Mouse (Mus musculus): ENCODE data around the gene Jup. TPM values are rescaled to one million over a fixed set of nuclear protein-coding genes. Genes with fewer than 3 reads are reported as not detected.

Jup gene
- 74.3 and 86.7 TPM in 2 replicates for polyA plus RNA-seq (2012; ENCODE audit: low replicate concordance)

DNA sequence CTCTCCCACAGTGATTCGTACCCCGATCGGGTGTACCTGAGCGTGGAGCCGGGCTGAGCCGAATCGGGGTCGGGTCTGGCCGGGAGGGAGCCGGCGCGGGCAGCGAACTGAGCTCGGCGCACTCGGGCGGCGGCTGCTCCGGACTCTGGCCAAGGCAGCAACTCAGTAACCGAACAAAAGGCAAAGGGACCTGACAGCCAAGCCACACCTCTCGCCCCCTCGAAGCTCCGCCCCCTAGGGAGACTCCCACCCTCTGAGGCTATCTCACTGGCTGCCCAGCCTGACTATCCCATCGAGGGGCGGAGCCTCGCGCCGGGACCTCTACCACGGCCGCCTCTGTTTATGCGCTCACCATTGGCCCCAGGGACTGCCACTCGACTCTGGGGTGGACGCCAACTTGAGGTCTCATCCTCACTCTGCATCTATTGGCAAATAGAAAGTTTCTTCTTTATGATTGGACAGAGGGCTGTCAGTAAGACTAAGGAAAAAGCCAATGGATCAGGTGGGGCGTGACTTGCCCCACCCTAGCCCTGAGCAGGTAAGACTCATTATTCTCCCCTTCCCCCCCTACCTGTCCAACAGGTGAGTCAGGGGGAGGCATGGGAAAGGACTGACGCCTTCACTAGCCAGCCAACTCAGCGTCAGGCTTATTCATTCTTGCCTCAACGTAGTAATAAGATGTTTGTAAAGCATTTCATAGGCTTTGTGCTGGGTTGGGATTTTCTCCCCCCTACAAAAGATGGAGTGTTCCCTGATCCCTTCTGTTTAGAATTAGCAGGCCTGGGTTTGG is at the start of gene Jup:
Gene Jup, minus strand, starts transcription at position 164 of the 790 bp plus-strand sequence.

DNA sequence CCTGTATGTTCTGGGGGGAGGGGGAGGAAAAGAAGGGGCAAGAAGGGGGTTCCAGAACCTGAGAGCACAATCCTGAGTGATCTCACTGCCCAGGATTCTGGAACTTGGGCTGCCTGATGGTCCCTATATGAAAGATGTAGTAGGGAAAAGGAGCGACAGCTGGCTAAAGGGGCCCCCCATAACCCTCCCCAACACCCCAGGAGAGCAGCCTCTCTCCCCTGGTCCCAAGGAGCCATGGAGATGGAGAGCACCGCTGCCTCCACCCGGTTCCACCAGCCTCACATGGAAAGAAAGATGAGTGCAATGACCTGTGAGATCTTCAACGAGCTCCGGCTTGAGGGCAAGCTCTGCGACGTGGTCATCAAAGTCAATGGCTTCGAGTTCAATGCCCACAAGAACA is 44.2 kb upstream of the Jup start, which contains the start of the genes Nt5c3b and Klhl10:
Gene Nt5c3b, minus strand, starts transcription at position 12 of the 400 bp plus-strand sequence.
Gene Klhl10, plus strand, starts transcription at position 121 of the 400 bp plus-strand sequence.

DNA sequence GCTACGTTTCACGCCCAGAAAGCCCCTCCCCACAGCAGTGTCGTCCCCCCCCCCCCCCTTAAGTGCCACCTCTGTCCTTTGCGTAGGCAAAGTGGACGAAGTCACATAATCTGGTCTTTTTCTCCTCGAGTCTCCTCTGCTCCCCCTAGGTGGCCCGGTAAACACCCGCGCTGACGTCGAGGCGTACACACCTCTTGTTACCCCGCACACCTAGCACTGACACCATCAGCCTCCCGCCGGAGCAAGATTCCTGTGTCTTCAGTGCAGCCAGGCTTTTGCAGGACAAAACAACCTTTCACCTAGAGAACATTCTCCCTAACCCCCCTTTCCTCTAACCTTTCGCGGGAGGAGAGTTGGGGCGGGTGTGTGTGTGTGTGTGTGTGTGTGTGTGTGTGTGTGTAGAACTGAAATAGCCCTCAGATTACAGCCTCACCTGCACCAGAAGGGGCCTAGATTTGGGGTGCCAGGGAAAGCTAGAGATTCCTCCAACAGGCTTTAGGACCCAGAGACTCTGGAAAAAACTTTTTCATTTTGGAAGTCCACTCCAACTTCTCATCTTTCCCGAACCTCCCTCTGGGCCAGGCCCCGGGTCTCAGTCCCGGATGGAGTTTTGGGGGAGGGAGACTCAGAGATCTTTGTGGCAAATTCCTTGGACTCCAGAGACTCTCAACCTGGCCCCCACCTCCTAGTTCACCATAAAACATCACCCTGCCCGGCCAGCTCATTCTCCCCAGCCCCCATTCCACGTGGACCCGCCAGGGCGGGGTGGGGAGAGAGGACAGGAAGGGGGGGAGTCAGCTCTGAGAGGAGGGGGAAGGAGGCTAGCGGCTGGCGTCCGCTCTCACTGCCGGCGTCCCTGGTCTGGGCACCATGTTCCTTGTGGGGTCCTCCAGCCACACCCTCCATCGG is 17.6 kb upstream of the Jup start, which contains the start of gene Fkbp10:
Gene Fkbp10, plus strand, starts transcription at position 784 of the 909 bp plus-strand sequence.

DNA sequence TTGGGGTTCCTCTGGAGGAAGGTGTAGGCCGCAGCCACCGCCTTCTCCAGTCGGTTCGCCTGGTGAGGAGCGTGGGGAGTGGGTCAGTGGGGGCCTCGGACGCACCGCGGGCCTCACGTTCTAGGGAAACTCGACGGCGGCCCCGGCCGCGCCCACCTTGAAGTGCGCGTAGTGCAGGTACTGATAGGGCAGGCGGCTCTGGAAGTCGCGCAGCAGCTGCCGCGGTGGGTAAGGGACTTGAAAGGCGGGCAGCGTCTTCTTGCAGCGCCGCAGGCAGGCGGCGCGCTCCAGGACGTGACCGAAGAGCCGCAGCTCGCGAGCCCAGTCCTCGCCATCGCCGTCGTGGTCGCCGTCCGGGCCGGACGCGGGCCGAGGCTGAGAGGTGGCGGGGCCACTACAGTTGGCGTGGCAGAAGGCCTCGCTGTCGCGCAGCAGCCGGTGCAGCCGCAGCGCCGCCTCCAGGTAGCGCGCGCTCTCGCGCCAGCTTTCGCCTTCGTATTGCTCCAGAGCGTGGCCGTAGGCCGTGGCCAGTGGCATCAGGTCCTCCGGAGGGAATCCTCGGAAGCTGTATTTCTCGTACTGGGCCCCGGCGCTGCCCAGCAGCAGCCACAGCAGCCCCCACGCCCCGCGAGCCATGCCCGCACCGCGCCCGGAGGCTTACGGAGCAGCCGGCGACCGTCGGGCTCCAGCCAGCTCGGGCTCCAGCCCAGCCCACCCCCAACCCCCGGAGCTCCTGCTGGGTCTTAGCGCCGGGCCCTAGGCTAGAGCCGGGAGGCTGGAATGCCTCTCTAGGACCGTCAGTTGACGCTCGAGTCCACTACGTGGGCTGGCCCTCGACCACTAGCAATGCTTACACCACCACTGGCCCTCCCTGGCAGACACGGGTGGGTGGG is 16.7 kb upstream of the Jup start, which contains the start of gene P3h4:
Gene P3h4, minus strand, starts transcription at position 816 of the 893 bp plus-strand sequence.

DNA sequence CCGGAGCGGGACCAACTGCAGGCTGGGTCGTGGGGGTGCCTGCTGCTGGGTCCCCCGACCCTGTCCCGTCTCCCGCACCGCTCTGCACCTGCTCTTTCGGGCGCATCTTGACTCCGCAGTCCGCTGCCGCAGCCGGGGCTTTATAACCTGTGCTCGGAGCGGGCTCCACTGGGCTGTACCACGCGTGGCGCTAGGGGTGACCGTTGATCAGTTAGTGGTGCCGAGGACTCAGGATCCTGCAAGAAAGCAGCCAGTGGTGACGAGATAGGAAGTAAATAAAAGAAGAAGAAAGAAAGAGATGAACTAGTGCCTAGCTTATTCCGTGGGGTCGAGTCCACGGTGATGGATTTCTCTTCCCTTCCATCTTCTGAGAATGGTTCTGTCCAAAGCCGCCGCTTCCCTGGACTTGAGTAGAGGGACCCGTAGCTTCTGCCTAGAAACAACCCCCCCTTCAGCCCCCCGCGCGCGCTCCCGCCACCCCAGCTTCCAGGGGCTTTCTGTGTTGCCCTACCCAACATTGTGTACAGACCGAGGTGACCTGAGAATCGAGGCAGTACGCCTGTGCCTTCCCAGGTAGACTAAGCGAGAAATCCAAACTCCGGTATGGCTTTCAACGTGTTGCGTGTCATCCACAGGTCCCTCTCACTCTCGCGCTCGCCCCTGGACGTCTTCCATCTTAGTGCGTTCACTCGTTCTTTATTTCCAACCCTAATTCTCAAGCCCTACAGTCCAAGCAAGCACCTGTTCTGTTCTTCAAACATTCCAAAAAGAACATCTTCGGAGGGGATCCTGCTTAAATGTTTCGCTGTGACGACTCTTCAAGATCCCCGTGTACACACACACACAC is 41.4 kb downstream of the Jup start, which contains the start of gene Hap1:
Gene Hap1, minus strand, starts transcription at position 157 of the 847 bp plus-strand sequence.

DNA sequence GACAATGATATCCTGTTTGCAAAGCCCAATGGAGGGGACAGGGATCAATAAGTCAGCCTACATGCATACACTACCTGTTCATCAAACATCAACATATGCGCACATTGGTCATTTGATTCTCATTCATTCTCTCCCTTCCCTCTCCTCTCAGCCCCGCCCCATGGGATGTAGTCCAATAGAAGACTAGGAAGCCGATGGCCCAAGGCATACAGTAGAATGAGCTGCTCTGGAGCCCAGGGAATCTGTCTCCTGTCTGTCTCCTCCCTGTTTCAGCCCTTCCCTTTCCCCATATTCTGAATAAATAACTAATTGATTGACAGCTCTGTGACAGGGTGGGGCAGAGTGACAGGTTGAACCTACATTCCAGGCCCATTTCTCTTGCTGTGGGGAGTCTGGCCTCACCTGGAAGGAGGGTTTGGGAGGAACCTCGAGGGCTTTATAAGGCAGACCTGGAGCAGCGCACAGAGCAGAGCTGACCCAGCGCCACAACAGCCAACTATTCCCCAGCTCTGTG is 63.6 kb downstream of the Jup start, which contains the start of gene Gast:
Gene Gast, plus strand, starts transcription at position 464 of the 514 bp plus-strand sequence.

DNA sequence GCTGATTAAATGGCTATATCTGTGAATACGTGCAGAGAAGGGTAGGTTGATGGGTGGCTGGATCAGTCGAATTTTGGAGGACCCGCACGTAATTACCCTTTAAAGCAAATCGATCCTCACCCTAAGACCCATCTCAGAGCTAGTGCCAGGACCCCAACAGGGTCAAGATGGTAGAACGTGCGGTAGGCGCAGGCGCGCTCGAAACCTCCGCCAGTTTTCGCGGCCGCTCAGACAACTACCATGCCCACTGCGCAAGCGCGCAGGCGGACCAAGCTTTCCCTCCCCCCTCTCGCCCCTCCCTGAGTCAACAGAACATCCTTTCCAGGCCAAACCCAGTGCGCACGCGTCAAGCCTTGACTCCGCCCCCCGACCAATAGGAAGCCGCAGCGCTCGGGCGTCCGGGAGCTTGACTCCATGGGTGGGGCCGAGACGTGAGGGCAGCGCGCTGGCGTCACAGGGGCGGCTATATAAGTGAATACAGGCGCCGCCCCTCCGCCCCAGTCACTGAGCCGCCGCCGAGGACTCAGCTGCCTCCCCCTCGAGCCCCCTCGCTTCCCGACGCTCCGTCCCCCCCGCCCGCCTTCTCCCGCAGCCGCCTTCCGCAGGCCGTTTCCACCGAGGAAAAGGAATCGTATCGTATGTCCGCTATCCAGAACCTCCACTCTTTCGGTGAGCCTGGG is 77.9 kb downstream of the Jup start, which contains the start of gene Eif1:
Gene Eif1, plus strand, starts transcription at position 394 of the 680 bp plus-strand sequence.

Other genes starting within 250 kb of the Jup start
- gene Krt19, start 249.1 kb downstream of the Jup start, polyA plus RNA-seq (2012; ENCODE audit: low replicate concordance): 0.12 and 0.14 TPM in 2 replicates
- gene Krt9, start 204.5 kb downstream of the Jup start, polyA plus RNA-seq (2012; ENCODE audit: low replicate concordance): not detected in 2 replicates
- gene Krt14, start 190.2 kb downstream of the Jup start, polyA plus RNA-seq (2012; ENCODE audit: low replicate concordance): not detected in 2 replicates
- gene Krt16, start 148.9 kb downstream of the Jup start, polyA plus RNA-seq (2012; ENCODE audit: low replicate concordance): not detected in 2 replicates
- 0.10 and 0.14 TPM in 2 replicates for gene Krt17, start 136.7 kb downstream of the Jup start, polyA plus RNA-seq (2012; ENCODE audit: low replicate concordance)
- not detected in 2 replicates for gene Krt42, start 127.9 kb downstream of the Jup start, polyA plus RNA-seq (2012; ENCODE audit: low replicate concordance)
- gene Eif1, start 77.9 kb downstream of the Jup start, polyA plus RNA-seq (2012; ENCODE audit: low replicate concordance): 448 and 588 TPM in 2 replicates
- not detected in 2 replicates for gene Gast, start 63.4 kb downstream of the Jup start, polyA plus RNA-seq (2012; ENCODE audit: low replicate concordance)
- gene Hap1, start 41.6 kb downstream of the Jup start, polyA plus RNA-seq (2012; ENCODE audit: low replicate concordance): 15.8 and 23.4 TPM in 2 replicates
- gene P3h4, start 17.1 kb upstream of the Jup start, polyA plus RNA-seq (2012; ENCODE audit: low replicate concordance): 0.47 and 1.6 TPM in 2 replicates
- gene Fkbp10, start 17.9 kb upstream of the Jup start, polyA plus RNA-seq (2012; ENCODE audit: low replicate concordance): 0.67 and 1.0 TPM in 2 replicates
- 63.7 and 93.8 TPM in 2 replicates for gene Nt5c3b, start 44.0 kb upstream of the Jup start, polyA plus RNA-seq (2012; ENCODE audit: low replicate concordance)
- 0.15 TPM in 1 of 2 replicates, not detected in the other for gene Klhl10, start 44.2 kb upstream of the Jup start, polyA plus RNA-seq (2012; ENCODE audit: low replicate concordance)
- 2.8 and 4.1 TPM in 2 replicates for gene Klhl11, start 75.0 kb upstream of the Jup start, polyA plus RNA-seq (2012; ENCODE audit: low replicate concordance)
- gene Acly, start 130.2 kb upstream of the Jup start, polyA plus RNA-seq (2012; ENCODE audit: low replicate concordance): 9.1 and 48.3 TPM in 2 replicates
- 0.06 and 0.10 TPM in 2 replicates for gene Ttc25, start 147.8 kb upstream of the Jup start, polyA plus RNA-seq (2012; ENCODE audit: low replicate concordance)
- 106 and 177 TPM in 2 replicates for gene Cnp, start 177.1 kb upstream of the Jup start, polyA plus RNA-seq (2012; ENCODE audit: low replicate concordance)
- 28.6 and 48.1 TPM in 2 replicates for gene Nkiras2, start 221.5 kb upstream of the Jup start, polyA plus RNA-seq (2012; ENCODE audit: low replicate concordance)
- gene Dnajc7, start 222.4 kb upstream of the Jup start, polyA plus RNA-seq (2012; ENCODE audit: low replicate concordance): 83.6 and 158 TPM in 2 replicates